Mouse (Mus musculus) stomach, postnatal 0 days (tissue): ENCODE results near the gene Fto.

Experiments
- CTCF ChIP-seq: IDR thresholded peaks from 2 replicates; pipeline ENCODE4 v1.5.1; 2016; ENCODE audit warnings: antibody characterized with exemption, low read depth, mild to moderate bottlenecking, moderate library complexity
- EP300 ChIP-seq: optimal IDR thresholded peaks from 2 replicates; pipeline ENCODE3; 2016; ENCODE audit warnings: antibody characterized with exemption

- TF ChIP-seq CTCF, result no peak
- TF ChIP-seq EP300, result no peak
Observed at GRCm38 (mm10) chr8:91365804-91366203, 52.5 kb downstream of the Fto start.
